Mouse (Mus musculus): ENCODE data around the gene Prpf18.

Gene Prpf18

GRCm38 (mm10) chr2:4573386-4573785 lies 78.5 kb downstream of the Prpf18 start:
- DNase-seq, result no peak

- no peak for DNase-seq
These were observed 79.2 kb downstream of the Prpf18 start for GRCm38 (mm10) chr2:4572498-4573263.

Data from cerebellum, postnatal 14 days (tissue).